Mouse (Mus musculus) ES-E14 (cell line): Measurements from ENCODE around the gene Spata22. TPM values are rescaled to one million over a fixed set of nuclear protein-coding genes. Genes with fewer than 3 reads are reported as not detected.
"Not testable (repeated sequence)": the region's sequence is repeated elsewhere in the genome, so short reads cannot be mapped to it uniquely, and the experiment has no call there.

ENCODE experiments used
- DNase-seq: peaks from one replicate; pipeline ENCODE4 v3.0.0-alpha.2; 2013; ENCODE audit warnings: low read depth, low spot score
- H3K27ac ChIP-seq: 2 replicates; pipeline ENCODE4 v1.5.1; 2012; ENCODE audit warnings: low read depth, mild to moderate bottlenecking, low read length, moderate library complexity, mixed read lengths; ENCODE audit not compliant: poor library complexity, insufficient read depth, severe bottlenecking
- H3K36me3 ChIP-seq: 2 replicates; pipeline ENCODE4 v1.6.1; 2012; ENCODE audit warnings: mild to moderate bottlenecking, low read length, moderate library complexity, mixed read lengths; ENCODE audit not compliant: control insufficient read depth, poor library complexity, insufficient read depth, severe bottlenecking
- H3K4me1 ChIP-seq, 2 experiments: fragments of 150-350 bp in 1 of 2; sonication (generic) in 1 of 2; 2 replicates each; pipeline ENCODE4 v1.6.1; 2012; ENCODE audit warnings: low read length in 2 of 2, mild to moderate bottlenecking in 1 of 2, mixed read lengths in 1 of 2; ENCODE audit not compliant: control insufficient read depth in 2 of 2, insufficient read depth in 2 of 2, poor library complexity in 1 of 2
- H3K4me3 ChIP-seq, 2 experiments: fragments of 150-350 bp in 1 of 2; sonication (generic) in 1 of 2; 2 replicates each; pipeline ENCODE4 v1.5.1; 2012; ENCODE audit warnings: low read length in 2 of 2, low read depth in 1 of 2, mild to moderate bottlenecking in 1 of 2, mixed read lengths in 1 of 2; ENCODE audit not compliant: insufficient read depth in 1 of 2, poor library complexity in 1 of 2, severe bottlenecking in 1 of 2
- H3K9ac ChIP-seq: 2 replicates; pipeline ENCODE4 v1.6.1; 2012; ENCODE audit warnings: low read depth, mild to moderate bottlenecking, low read length, mixed read lengths; ENCODE audit not compliant: poor library complexity, insufficient read depth, severe bottlenecking
- H3K9me3 ChIP-seq: fragments of 150-350 bp; sonication (generic); 2 replicates; pipeline ENCODE4 v1.6.1; 2012; ENCODE audit warnings: low read depth, mild to moderate bottlenecking, low read length; ENCODE audit not compliant: control insufficient read depth, insufficient read depth
- CHD2 ChIP-seq: IDR thresholded peaks from 2 replicates; pipeline ENCODE4 v1.6.1; 2014; ENCODE audit warnings: mild to moderate bottlenecking, low read depth, low read length, inconsistent platforms
- HCFC1 ChIP-seq: IDR thresholded peaks from 2 replicates; pipeline ENCODE4 v1.6.1; 2012; ENCODE audit warnings: low read length, inconsistent platforms, borderline replicate concordance; ENCODE audit not compliant: insufficient read depth
- MAFK ChIP-seq: IDR thresholded peaks from 2 replicates; pipeline ENCODE4 v1.6.1; 2014; ENCODE audit warnings: mild to moderate bottlenecking, low read depth, low read length, inconsistent platforms; ENCODE audit not compliant: insufficient read depth
- ZC3H11A ChIP-seq: IDR thresholded peaks from 2 replicates; pipeline ENCODE4 v1.6.1; 2012; ENCODE audit warnings: low read depth, mild to moderate bottlenecking, inconsistent platforms, low read length, borderline replicate concordance
- ZNF384 ChIP-seq: IDR thresholded peaks from 2 replicates; pipeline ENCODE4 v1.6.1; 2012; ENCODE audit warnings: low read depth, low read length, inconsistent platforms
- in situ Hi-C, 2 experiments: fragments of 600-800 bp; cut with MboI; formaldehyde crosslinking; loops; one replicate each; pipeline ENCODE4 v1.15.1; 2025; ENCODE audit warnings: low sequenced_read_pairs in 2 of 2, inconsistent platforms in 1 of 2; ENCODE audit not compliant: unreplicated experiment in 2 of 2
- total RNA-seq: library from RNA; depleted of rRNA; stranded (reverse); fragments of 300-350 nt; gene quantifications from 2 replicates; pipeline ENCODE4 v1.2.3, GENCODE M21; 2012

Gene Spata22
- total RNA-seq, 1 experiment = 3.3 TPM

DNA sequence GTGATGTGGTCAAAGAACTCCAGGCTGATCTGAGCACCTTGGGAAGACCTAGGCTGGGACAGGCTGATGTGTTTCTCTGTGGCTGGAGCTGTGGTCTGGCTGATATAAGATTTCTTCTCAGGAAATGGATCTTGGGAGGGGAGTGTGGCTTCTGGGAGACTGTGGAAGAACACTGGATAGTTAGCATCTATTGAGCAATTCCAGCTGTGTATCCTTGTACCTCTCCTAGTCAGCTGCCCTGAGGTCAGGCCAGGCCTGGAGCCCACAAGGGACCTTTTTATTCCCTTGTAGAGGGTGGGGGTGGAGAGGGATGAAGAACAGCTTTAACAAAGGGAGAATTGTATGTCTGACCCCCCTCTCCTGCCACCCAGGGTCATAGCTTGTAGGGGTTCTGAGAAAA is 45.2 kb upstream of the Spata22 start:
- Histone ChIP-seq H3K27ac (no peak overlapping the region), H3K9ac (no peak overlapping the region), H3K36me3 (no peaks in the 10 kb centered on the region), H3K4me1 (no peaks in the 10 kb centered on the region), H3K9me3 (no peaks in the 10 kb centered on the region), H3K4me3 (no peak overlapping the region)
- in situ Hi-C loops = no loop called here
- TF ChIP-seq ZNF384 = no peak
- TF ChIP-seq ZC3H11A = no peak
- no peak for TF ChIP-seq CHD2
- TF ChIP-seq HCFC1 = no peak
- TF ChIP-seq MAFK = no peak
- DNase-seq = no peak

- Histone ChIP-seq H3K4me3 (no peak overlapping the region), H3K36me3 (no peaks in the 10 kb centered on the region), H3K9me3 (no peaks in the 10 kb centered on the region), H3K9ac (no peak overlapping the region), H3K4me1 (no peaks in the 10 kb centered on the region), H3K27ac (no peak overlapping the region)
- in situ Hi-C loops = no loop called here
- TF ChIP-seq MAFK (no peak), CHD2 (no peak), ZNF384 (no peak), HCFC1 (no peak), ZC3H11A (no peak)
- DNase-seq = no peak
Observed at GRCm38 (mm10) chr11:73289621-73290020, 39.9 kb upstream of the Spata22 start.

DNA sequence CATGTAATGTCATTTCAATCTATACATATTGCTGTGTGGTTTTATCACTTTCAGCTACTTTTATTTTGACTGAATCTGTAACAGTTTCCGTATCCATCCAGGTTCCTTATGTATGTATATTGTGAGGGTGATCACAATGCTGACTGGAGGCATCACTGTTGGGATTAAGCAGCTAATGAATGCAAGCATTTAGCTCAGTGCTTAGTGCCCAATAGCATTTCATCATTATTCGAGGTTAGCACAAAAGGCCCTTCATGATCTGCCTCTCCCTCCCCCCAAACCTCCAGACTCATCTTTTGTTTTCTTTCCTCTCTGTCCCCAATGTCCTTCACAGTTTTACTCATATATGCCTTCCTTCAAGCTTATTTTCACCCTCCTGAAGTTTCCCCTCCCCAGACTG is 26.4 kb upstream of the Spata22 start:
- no peaks in the 10 kb centered on the region for H3K36me3 ChIP-seq
- H3K9me3 ChIP-seq = no peaks in the 10 kb centered on the region
- DNase-seq = no peak
- H3K9ac ChIP-seq = no peak overlapping the region
- H3K4me1 ChIP-seq = no peaks in the 10 kb centered on the region
- H3K27ac ChIP-seq = no peak overlapping the region
- in situ Hi-C loops = no loop called here
- no peak for TF ChIP-seq ZNF384
- no peak for TF ChIP-seq MAFK
- no peak for TF ChIP-seq ZC3H11A
- no peak for TF ChIP-seq HCFC1
- TF ChIP-seq CHD2 = no peak
- H3K4me3 ChIP-seq = no peak overlapping the region

GRCm38 (mm10) chr11:73315961-73316360 is 13.6 kb upstream of the Spata22 start:
- TF ChIP-seq HCFC1 = no peak
- TF ChIP-seq MAFK = 0 out of 2 replicates have a peak, but pooled peaks have one; percentile 10

DNA sequence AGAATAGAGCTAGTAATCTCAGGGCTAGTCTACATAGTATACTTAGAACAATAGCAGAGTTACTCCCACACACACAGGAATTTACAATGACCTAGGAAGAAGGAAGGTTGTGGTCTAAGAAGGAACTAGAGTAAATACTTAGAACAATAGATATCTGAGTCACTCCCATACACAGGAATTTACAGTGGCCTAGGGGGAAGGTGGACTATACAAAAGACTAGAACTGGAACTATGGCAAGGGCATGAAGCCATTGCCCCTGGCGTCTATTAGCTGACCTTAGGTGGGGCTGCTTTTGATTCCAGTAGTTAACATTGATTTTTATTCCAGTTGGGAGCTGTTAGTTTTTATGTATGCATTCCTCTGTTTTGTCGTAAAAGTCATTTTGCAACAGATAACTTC is 11.0 kb upstream of the Spata22 start:
- H3K4me3 ChIP-seq, H3K36me3 ChIP-seq, H3K9ac ChIP-seq, in situ Hi-C loops, H3K9me3 ChIP-seq: not testable (repeated sequence)
- peaks cover 4 to 10% of the 10 kb centered on the region in 2 experiments for H3K4me1 ChIP-seq
- H3K27ac ChIP-seq = peak overlapping the region; percentile 93; the same call in 1 of the 2 replicates
- DNase-seq = peak; percentile 74

More at GRCm38 (mm10) chr11:73315961-73316360, 13.6 kb upstream of the Spata22 start:
- H3K4me1 ChIP-seq = peaks cover 4 to 10% of the 10 kb centered on the region in 2 experiments
- no peaks in the 10 kb centered on the region for H3K36me3 ChIP-seq
- no peak overlapping the region for H3K4me3 ChIP-seq
- H3K9me3 ChIP-seq = no peaks in the 10 kb centered on the region
- no peak overlapping the region for H3K27ac ChIP-seq
- no peak overlapping the region for H3K9ac ChIP-seq
- DNase-seq = no peak
- in situ Hi-C loops = no loop called here

GRCm38 (mm10) chr11:73321064-73321463 is 8.5 kb upstream of the Spata22 start:
- H3K9ac ChIP-seq, H3K9me3 ChIP-seq, DNase-seq, H3K36me3 ChIP-seq, H3K27ac ChIP-seq, in situ Hi-C loops, H3K4me3 ChIP-seq: not testable (repeated sequence)
- peaks cover 2 to 10% of the 10 kb centered on the region in 2 experiments; a peak in 3 of 4 replicates for H3K4me1 ChIP-seq
